Mouse (Mus musculus) liver, postnatal 0 days (tissue): ENCODE measurements around the gene Zscan26. TPM values are rescaled to one million over a fixed set of nuclear protein-coding genes. Genes with fewer than 3 reads are reported as not detected.

Source experiments
- ATAC-seq: fragments of 200-750 bp; cut with Nextera tagmentation; 2 replicates; pipeline ENCODE4 v1.8.0; 2017; ENCODE audit warnings: mild to moderate bottlenecking, moderate library complexity
- DNase-seq: peaks from one replicate; pipeline ENCODE4 v3.0.0-alpha.2; 2016
- H3K27ac ChIP-seq: fragments of 300-500 bp; sonication (generic); 2 replicates; pipeline ENCODE4 v1.5.1; 2014; ENCODE audit warnings: antibody characterized with exemption, moderate library complexity, mild to moderate bottlenecking, low read depth
- H3K27me3 ChIP-seq: fragments of 300-500 bp; sonication (generic); 2 replicates; pipeline ENCODE4 v1.6.1; 2014; ENCODE audit warnings: low read length, control low read depth, mixed read lengths; ENCODE audit not compliant: insufficient read depth
- H3K36me3 ChIP-seq: fragments of 300-500 bp; sonication (generic); replicated peaks from 2 replicates; pipeline ENCODE4 v1.6.1; 2014; ENCODE audit warnings: mild to moderate bottlenecking, control low read depth, low read length, moderate library complexity, mixed read lengths; ENCODE audit not compliant: insufficient read depth
- H3K4me1 ChIP-seq: fragments of 300-500 bp; sonication (generic); 2 replicates; pipeline ENCODE4 v1.6.1; 2014; ENCODE audit warnings: antibody characterized with exemption, mild to moderate bottlenecking, control low read depth; ENCODE audit not compliant: insufficient read depth
- H3K4me2 ChIP-seq: fragments of 300-500 bp; sonication (generic); 2 replicates; pipeline ENCODE4 v1.6.1; 2014; ENCODE audit warnings: low read depth, mild to moderate bottlenecking, low read length, moderate library complexity, mixed read lengths
- H3K4me3 ChIP-seq: fragments of 300-500 bp; sonication (generic); 2 replicates; pipeline ENCODE4 v1.5.1; 2014; ENCODE audit warnings: low read depth, low read length
- H3K9ac ChIP-seq: fragments of 300-500 bp; sonication (generic); replicated peaks from 2 replicates; pipeline ENCODE4 v1.6.1; 2014; ENCODE audit warnings: mild to moderate bottlenecking, moderate library complexity
- H3K9me3 ChIP-seq: fragments of 300-500 bp; sonication (generic); 2 replicates; pipeline ENCODE4 v1.6.1; 2016; ENCODE audit warnings: mild to moderate bottlenecking, control low read depth, low read length, mixed read lengths
- CTCF ChIP-seq: sonication (generic); IDR thresholded peaks from 2 replicates; pipeline ENCODE4 v1.5.1; 2016; ENCODE audit warnings: antibody characterized with exemption, low read depth
- EP300 ChIP-seq: IDR thresholded peaks from 2 replicates; pipeline ENCODE4 v1.6.1; 2016; ENCODE audit warnings: antibody characterized with exemption, low read depth, mild to moderate bottlenecking
- WGBS: fragments of 180-500 bp; shearing (Covaris S2); extraction: QIAGEN DNeasy Blood & Tissue Kit; methylation state at CpG from one replicate; pipeline ENCODE4 v1.1.7; 2014; ENCODE audit not compliant: insufficient replicate concordance; 5-methylcytosine and 5-hydroxymethylcytosine counted together
- microRNA counts: library from miRNA; unstranded; fragments of <30 nt; microRNA quantifications from one replicate; lab custom pipeline; 2015
- microRNA-seq: library from miRNA; unstranded; fragments of <30 nt; microRNA quantifications from one replicate; pipeline ENCODE4, GENCODE M21; 2016
- polyA plus RNA-seq: library from polyadenylated mRNA; unstranded; fragments of >200 nt; fragmentation: Nextera tagmentation; extraction: Ambion mirVana; gene quantifications from 2 replicates; pipeline ENCODE4 v1.2.1, GENCODE M21; 2015

Gene Zscan26
- polyA plus RNA-seq, 1 experiment from 2014 or later, result 15.2 TPM

DNA sequence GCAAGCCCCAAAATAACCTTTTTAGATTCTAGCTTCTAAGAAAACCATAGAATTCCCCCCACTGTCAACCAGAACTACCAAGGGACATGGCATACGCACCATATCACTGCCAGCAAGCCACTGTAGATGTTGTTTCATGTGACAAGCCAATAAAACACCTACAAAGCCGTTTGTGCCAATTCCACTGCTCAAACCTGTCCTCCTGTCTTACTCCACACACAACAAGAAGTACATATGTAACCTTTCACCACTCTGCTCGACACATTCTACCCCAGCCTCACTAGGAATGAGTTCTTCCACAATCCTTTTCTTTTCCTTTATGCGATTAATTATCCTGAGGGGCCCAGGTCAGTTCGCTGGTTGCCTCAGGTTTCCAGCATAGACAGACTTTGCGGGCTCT, 57.9 kb downstream of the Zscan26 start:
- TF ChIP-seq CTCF, result no peak
- no peak for TF ChIP-seq EP300
- DNase-seq (no peak), ATAC-seq (no peak)
- H3K27me3 ChIP-seq, result no peaks in the 10 kb centered on the region
- H3K9ac ChIP-seq, result no peak overlapping the region
- no peaks in the 10 kb centered on the region for H3K9me3 ChIP-seq
- H3K27ac ChIP-seq, result no peak overlapping the region
- no peaks in the 10 kb centered on the region for H3K4me1 ChIP-seq
- 91% methylated on average over 6 of the region's 6 CpGs for WGBS
- H3K4me3 ChIP-seq, result no peak overlapping the region
- no peak overlapping the region for H3K4me2 ChIP-seq
- peaks cover 56% of the 10 kb centered on the region for H3K36me3 ChIP-seq

DNA sequence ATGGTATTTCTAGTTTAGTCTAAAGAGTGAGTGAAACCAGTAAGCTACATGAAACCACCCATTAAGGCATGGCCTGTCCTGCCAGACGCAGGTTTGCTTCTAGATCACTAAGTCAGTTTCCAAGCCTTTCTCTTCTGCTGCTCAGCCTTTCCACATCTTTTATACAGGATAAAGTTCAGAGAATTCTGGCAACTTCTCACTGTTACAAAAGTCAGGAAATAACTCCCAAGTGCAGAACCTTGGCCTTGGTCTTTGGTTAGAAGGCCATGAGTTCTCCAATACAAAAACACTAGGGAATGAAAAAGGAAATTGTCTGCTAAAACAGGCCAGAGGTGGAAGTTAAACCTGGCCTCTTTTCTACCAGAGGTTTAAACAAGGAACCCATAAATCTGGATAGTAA, 58.3 kb downstream of the Zscan26 start:
- H3K9me3 ChIP-seq, result no peaks in the 10 kb centered on the region
- no peak overlapping the region for H3K27ac ChIP-seq
- WGBS, result 89% methylated on average over 1 of the region's 1 CpGs
- no peaks in the 10 kb centered on the region for H3K4me1 ChIP-seq
- no peak overlapping the region for H3K9ac ChIP-seq
- DNase-seq (no peak), ATAC-seq (no peak)
- peaks cover 60% of the 10 kb centered on the region for H3K36me3 ChIP-seq
- H3K4me2 ChIP-seq, result no peak overlapping the region
- no peaks in the 10 kb centered on the region for H3K27me3 ChIP-seq
- H3K4me3 ChIP-seq, result no peak overlapping the region
- TF ChIP-seq EP300 (no peak), CTCF (no peak)

MicroRNAs within 50 kb of the gene (microRNA counts, 519-probe panel; counts per million panel counts)
- microRNA mmu-miR-1896 (lab: Ali Mortazavi, UCI), result not detected

Small RNA genes lying within 50 kb of the gene (microRNA-seq; reads per million reads assigned to microRNA genes)
- gene Mir1896 (not detected), gene Mir6942 (not detected)

Other genes starting within 250 kb of the Zscan26 start
- gene Gpx5, start 161.0 kb downstream of the Zscan26 start, polyA plus RNA-seq, result not detected in 2 replicates
- gene Gpx6, start 141.6 kb downstream of the Zscan26 start, polyA plus RNA-seq, result 0.08 and 0.18 TPM in 2 replicates
- not detected in 2 replicates for gene Olfr1367, start 106.8 kb downstream of the Zscan26 start, polyA plus RNA-seq
- gene Zscan12, start 90.9 kb downstream of the Zscan26 start, polyA plus RNA-seq, result 2.4 and 2.7 TPM in 2 replicates
- 22.2 and 24.6 TPM in 2 replicates for gene Zkscan3, start 51.0 kb downstream of the Zscan26 start, polyA plus RNA-seq
- 0.31 and 0.39 TPM in 2 replicates for gene Pgbd1, start 12.7 kb downstream of the Zscan26 start, polyA plus RNA-seq
- gene Nkapl, start 14.8 kb upstream of the Zscan26 start, polyA plus RNA-seq, result 2.0 TPM in 2 replicates
- gene Zkscan4, start 25.2 kb upstream of the Zscan26 start, polyA plus RNA-seq, result 0.77 and 0.78 TPM in 2 replicates
- not detected in 2 replicates for gene Gm10065, start 25.7 kb upstream of the Zscan26 start, polyA plus RNA-seq
- 0.52 and 0.70 TPM in 2 replicates for gene AK157302, start 41.5 kb upstream of the Zscan26 start, polyA plus RNA-seq
- gene Gm11273, start 47.7 kb upstream of the Zscan26 start, polyA plus RNA-seq, result 6.4 and 8.9 TPM in 2 replicates
- gene Zkscan8, start 77.4 kb upstream of the Zscan26 start, polyA plus RNA-seq, result 1.2 and 1.6 TPM in 2 replicates
- gene Olfr1366, start 89.1 kb upstream of the Zscan26 start, polyA plus RNA-seq, result not detected in 2 replicates
- 0.02 TPM in 1 of 2 replicates, not detected in the other for gene Olfr1535, start 106.2 kb upstream of the Zscan26 start, polyA plus RNA-seq
- not detected in 2 replicates for gene Olfr1364, start 128.0 kb upstream of the Zscan26 start, polyA plus RNA-seq
- gene Olfr1362, start 160.3 kb upstream of the Zscan26 start, polyA plus RNA-seq, result not detected in 2 replicates
- gene Olfr11, start 188.8 kb upstream of the Zscan26 start, polyA plus RNA-seq, result not detected in 2 replicates
- gene Olfr1361, start 209.7 kb upstream of the Zscan26 start, polyA plus RNA-seq, result not detected in 2 replicates
- gene Olfr1360, start 223.7 kb upstream of the Zscan26 start, polyA plus RNA-seq, result not detected in 2 replicates
- not detected in 2 replicates for gene Olfr1359, start 244.4 kb upstream of the Zscan26 start, polyA plus RNA-seq